Mouse (Mus musculus): Measurements from ENCODE around the gene Iqschfp. TPM values are rescaled to one million over a fixed set of nuclear protein-coding genes. Genes with fewer than 3 reads are reported as not detected.

Gene Iqschfp
- polyA plus RNA-seq, 1 experiment from 2014 or later, result 0.45 TPM

DNA sequence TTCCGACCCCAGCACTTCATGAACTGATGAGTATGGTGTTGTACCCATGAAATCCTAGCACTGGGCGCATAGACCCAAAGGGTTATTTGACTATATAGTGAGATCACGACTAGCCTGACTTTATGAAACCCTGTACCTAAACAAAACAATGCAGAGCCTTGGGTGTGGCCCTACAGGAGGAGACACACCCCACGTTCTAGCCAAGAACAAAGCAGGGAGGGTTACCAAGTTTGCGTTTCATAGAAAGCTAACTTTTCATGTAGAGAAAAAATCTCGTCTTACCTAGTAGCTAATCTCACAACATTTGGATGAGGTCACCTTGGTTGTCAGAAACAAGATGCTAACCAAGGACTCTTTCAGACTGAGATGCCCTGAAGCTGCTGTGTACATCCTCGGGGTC is 584.3 kb downstream of the Iqschfp start:
- no peak for ATAC-seq (ENCODE audit: low FRiP score)
- Histone ChIP-seq H3K36me3 (no peaks in the 10 kb centered on the region), H3K27ac (no peak overlapping the region), H3K4me3 (no peak overlapping the region), H3K4me2 (replicated peaks) (no peak overlapping the region), H3K9me3 (replicated peaks) (no peaks in the 10 kb centered on the region), H3K4me1 (peaks cover 3% of the 10 kb centered on the region; the same call in 1 of the 2 replicates), H3K27me3 (no peaks in the 10 kb centered on the region), H3K9ac (no peak overlapping the region)
- WGBS, result 92% methylated on average over 7 of the region's 7 CpGs

DNA sequence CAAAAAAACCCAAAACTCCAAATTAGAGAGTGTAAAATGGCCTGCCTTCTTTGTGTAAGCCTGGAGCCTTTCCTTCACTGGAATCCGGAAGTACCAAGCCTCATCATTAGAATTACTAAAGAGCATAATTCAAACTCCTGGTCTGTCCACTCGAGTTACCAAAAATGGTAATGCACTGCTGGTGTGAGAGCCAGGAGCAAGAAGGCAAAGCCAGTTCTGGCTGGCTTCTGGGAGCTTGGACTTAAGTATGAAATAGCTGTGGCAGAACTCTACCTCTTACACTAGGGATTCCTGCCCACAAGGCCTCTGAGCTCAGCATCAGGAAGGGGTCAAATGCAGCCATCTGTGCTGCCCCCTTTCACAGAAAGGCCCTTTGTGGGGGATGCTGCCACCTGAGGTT is 585.4 kb downstream of the Iqschfp start:
- H3K4me3 ChIP-seq, result no peak overlapping the region

GRCm38 (mm10) chr3:68479266-68479665 is 587.2 kb downstream of the Iqschfp start:
- H3K9me3 ChIP-seq (replicated peaks), result no peaks in the 10 kb centered on the region
- WGBS, result 91% methylated on average over 6 of the region's 6 CpGs
- H3K4me2 ChIP-seq (replicated peaks), result no peak overlapping the region
- H3K36me3 ChIP-seq, result no peaks in the 10 kb centered on the region
- peaks cover 3% of the 10 kb centered on the region; the same call in 1 of the 2 replicates for H3K4me1 ChIP-seq
- H3K27me3 ChIP-seq, result no peaks in the 10 kb centered on the region; the same call in 1 of the 2 replicates
- ATAC-seq (ENCODE audit: low FRiP score), result no peak
- H3K9ac ChIP-seq, result no peak overlapping the region
- H3K27ac ChIP-seq, result no peak overlapping the region
- H3K4me3 ChIP-seq, result no peak overlapping the region

More for the DNA sequence above, 585.4 kb downstream of the Iqschfp start:
- H3K9me3 ChIP-seq (replicated peaks), result no peaks in the 10 kb centered on the region
- no peak overlapping the region for H3K9ac ChIP-seq
- H3K4me2 ChIP-seq (replicated peaks), result no peak overlapping the region
- ATAC-seq (ENCODE audit: low FRiP score), result no peak
- H3K4me1 ChIP-seq, result peaks cover 3% of the 10 kb centered on the region; the same call in 1 of the 2 replicates
- H3K36me3 ChIP-seq, result no peaks in the 10 kb centered on the region
- 37% methylated on average over 2 of the region's 2 CpGs for WGBS
- no peaks in the 10 kb centered on the region for H3K27me3 ChIP-seq
- H3K27ac ChIP-seq, result no peak overlapping the region

GRCm38 (mm10) chr3:68483517-68483916 is 591.5 kb downstream of the Iqschfp start:
- Histone ChIP-seq H3K4me3 (no peak overlapping the region), H3K4me1 (no peaks in the 10 kb centered on the region), H3K4me2 (replicated peaks) (no peak overlapping the region), H3K36me3 (no peaks in the 10 kb centered on the region), H3K27ac (no peak overlapping the region), H3K9me3 (replicated peaks) (no peaks in the 10 kb centered on the region), H3K9ac (no peak overlapping the region), H3K27me3 (no peaks in the 10 kb centered on the region; the same call in 1 of the 2 replicates)
- ATAC-seq (ENCODE audit: low FRiP score), result no peak
- 91% methylated on average over 3 of the region's 3 CpGs for WGBS

- Histone ChIP-seq H3K27ac (no peak overlapping the region), H3K9me3 (replicated peaks) (no peaks in the 10 kb centered on the region), H3K4me3 (no peak overlapping the region), H3K4me2 (replicated peaks) (no peak overlapping the region), H3K36me3 (no peaks in the 10 kb centered on the region), H3K27me3 (no peaks in the 10 kb centered on the region; the same call in 1 of the 2 replicates), H3K9ac (no peak overlapping the region), H3K4me1 (no peaks in the 10 kb centered on the region)
- WGBS, result 91% methylated on average over 9 of the region's 9 CpGs
- ATAC-seq (ENCODE audit: low FRiP score), result no peak
Observed at GRCm38 (mm10) chr3:68484021-68484420, 592.0 kb downstream of the Iqschfp start.

DNA sequence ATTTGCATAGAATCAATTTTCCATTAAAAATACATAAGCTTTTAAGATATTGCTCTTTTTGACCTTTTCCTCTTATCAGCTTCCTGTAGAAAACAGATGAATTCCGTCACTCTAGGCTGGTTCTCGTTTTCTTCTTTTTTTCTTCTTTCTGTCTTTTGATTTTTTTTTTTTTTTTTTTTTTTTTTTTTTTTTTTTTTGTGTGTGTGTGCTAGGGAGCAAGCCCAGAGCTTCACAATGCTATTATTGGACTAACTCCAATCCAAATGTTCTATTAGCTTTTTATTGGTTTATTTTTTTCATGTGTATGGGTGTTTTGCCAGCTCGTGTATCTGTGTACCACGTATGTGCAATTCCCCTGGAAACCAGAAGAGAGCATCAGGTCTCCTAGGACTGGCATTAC is 592.5 kb downstream of the Iqschfp start:
- H3K36me3 ChIP-seq, result no peaks in the 10 kb centered on the region
- 85% methylated on average over 4 of the region's 4 CpGs for WGBS
- no peaks in the 10 kb centered on the region; the same call in 1 of the 2 replicates for H3K27me3 ChIP-seq
- no peak overlapping the region for H3K4me3 ChIP-seq
- no peaks in the 10 kb centered on the region for H3K4me1 ChIP-seq
- no peak overlapping the region for H3K27ac ChIP-seq
- no peak overlapping the region for H3K9ac ChIP-seq
- H3K4me2 ChIP-seq (replicated peaks), result no peak overlapping the region
- H3K9me3 ChIP-seq (replicated peaks), result no peaks in the 10 kb centered on the region
- no peak for ATAC-seq (ENCODE audit: low FRiP score)

GRCm38 (mm10) chr3:68487621-68488020 is 595.6 kb downstream of the Iqschfp start:
- H3K27ac ChIP-seq, result no peak overlapping the region
- H3K4me3 ChIP-seq, result no peak overlapping the region
- no peak overlapping the region for H3K9ac ChIP-seq
- WGBS, result 54% methylated on average over 1 of the region's 1 CpGs
- no peak overlapping the region for H3K4me2 ChIP-seq (replicated peaks)
- ATAC-seq (ENCODE audit: low FRiP score), result no peak
- H3K27me3 ChIP-seq, result peaks cover 3% of the 10 kb centered on the region
- H3K9me3 ChIP-seq (replicated peaks), result no peaks in the 10 kb centered on the region
- H3K36me3 ChIP-seq, result no peaks in the 10 kb centered on the region
- H3K4me1 ChIP-seq, result no peaks in the 10 kb centered on the region

DNA sequence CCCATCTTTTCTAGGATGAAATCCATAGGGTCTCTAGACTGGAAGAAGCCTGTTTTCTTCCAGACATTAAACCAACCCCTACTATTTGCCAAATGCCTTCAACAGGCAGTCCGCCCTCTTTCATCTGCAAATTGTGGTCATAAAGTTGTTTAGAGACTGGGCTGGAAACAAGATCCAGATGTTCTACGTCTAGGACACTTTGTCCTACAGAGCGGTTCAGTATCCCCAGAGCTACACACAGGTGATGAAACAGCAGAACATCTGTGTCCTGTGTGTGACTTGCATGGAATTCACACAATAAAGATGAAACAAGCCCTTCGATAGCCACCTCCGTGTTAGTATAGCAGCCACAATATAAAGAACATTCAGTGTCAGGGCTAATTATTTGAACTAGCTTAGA is 596.3 kb downstream of the Iqschfp start:
- H3K36me3 ChIP-seq, result no peaks in the 10 kb centered on the region
- no peak for ATAC-seq (ENCODE audit: low FRiP score)
- H3K4me1 ChIP-seq, result peaks cover 5% of the 10 kb centered on the region; the same call in 1 of the 2 replicates
- WGBS, result 62% methylated on average over 5 of the region's 5 CpGs
- H3K9me3 ChIP-seq (replicated peaks), result no peaks in the 10 kb centered on the region
- peaks cover 10% of the 10 kb centered on the region for H3K27me3 ChIP-seq
- H3K4me2 ChIP-seq (replicated peaks), result no peak overlapping the region
- no peak overlapping the region for H3K27ac ChIP-seq
- no peak overlapping the region for H3K9ac ChIP-seq
- H3K4me3 ChIP-seq, result no peak overlapping the region

DNA sequence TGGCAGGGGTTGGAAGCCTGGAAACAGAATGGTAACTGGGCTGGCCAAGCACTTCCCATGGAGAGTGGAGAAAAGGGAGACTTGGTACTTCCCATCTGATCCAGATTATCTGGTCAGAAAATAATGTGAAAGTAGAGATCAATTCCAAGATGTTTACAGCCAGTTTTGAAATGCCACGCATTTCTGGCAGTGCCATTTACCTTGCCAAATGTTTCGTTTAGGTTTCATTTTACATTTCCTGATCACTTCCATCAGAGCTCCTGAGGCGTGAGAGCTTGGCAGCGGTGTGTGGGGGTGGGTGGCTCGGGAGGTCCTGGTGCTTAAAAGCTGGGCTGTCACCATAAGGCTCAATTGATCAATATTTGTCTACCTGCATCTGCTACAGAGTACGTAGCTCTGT is 599.5 kb downstream of the Iqschfp start:
- no peak overlapping the region for H3K4me3 ChIP-seq
- no peak overlapping the region for H3K4me2 ChIP-seq (replicated peaks)
- ATAC-seq (ENCODE audit: low FRiP score), result no peak
- peaks cover 10% of the 10 kb centered on the region for H3K27me3 ChIP-seq
- H3K4me1 ChIP-seq, result peaks cover 15% of the 10 kb centered on the region
- no peaks in the 10 kb centered on the region for H3K9me3 ChIP-seq (replicated peaks)
- no peaks in the 10 kb centered on the region for H3K36me3 ChIP-seq
- H3K9ac ChIP-seq, result no peak overlapping the region
- WGBS, result 73% methylated on average over 6 of the region's 6 CpGs
- no peak overlapping the region for H3K27ac ChIP-seq

DNA sequence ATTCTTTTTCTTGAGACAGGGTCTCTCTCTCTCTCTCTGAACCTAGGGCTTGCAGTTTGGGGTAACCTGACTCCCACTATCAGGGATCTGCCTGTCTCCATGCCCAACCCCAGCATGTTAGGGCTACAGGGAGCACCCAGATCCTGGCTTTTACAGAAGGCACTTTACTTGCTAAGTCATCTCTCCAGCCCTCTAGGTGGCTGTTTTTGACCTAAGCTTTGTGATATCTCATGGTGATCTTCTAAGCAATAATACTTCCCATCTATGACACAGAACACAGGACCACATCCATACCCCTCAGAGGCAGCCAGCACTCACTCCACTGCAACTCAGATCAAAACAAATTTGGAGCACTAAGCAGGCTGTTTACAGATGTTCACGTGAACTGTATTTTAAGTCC is 600.0 kb downstream of the Iqschfp start:
- Histone ChIP-seq H3K9ac (no peak overlapping the region), H3K27ac (0 out of 2 replicates have a peak overlapping the region, but pooled peaks have one; percentile 17), H3K4me1 (peaks cover 18% of the 10 kb centered on the region), H3K27me3 (peaks cover 10% of the 10 kb centered on the region), H3K4me2 (replicated peaks) (no peak overlapping the region), H3K4me3 (no peak overlapping the region), H3K36me3 (no peaks in the 10 kb centered on the region), H3K9me3 (replicated peaks) (no peaks in the 10 kb centered on the region)
- 67% methylated on average over 1 of the region's 1 CpGs for WGBS
- no peak for ATAC-seq (ENCODE audit: low FRiP score)

DNA sequence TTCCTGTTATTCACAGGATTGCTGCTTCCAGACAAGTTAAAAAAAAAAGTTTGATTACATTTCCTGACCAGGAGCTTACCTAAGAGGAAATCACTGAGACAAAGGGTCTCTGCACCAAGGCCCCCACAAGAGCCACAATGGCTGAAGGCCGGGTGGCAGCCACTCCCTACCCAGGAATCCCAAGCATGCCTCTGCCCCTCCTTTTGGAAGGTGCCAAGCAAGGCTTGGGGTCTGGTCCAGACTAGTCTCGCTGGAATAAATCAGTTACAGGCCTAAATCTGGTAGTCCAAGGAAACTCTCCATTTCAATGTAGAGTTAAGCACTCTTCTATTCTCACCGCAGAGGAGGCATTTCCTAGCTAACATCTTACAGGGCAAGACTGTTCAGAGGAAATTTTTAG is 600.5 kb downstream of the Iqschfp start:
- ATAC-seq (ENCODE audit: low FRiP score), result no peak
- Histone ChIP-seq H3K4me1 (peaks cover 18% of the 10 kb centered on the region), H3K27me3 (peaks cover 10% of the 10 kb centered on the region), H3K4me3 (no peak overlapping the region), H3K27ac (no peak overlapping the region), H3K9ac (no peak overlapping the region), H3K36me3 (no peaks in the 10 kb centered on the region), H3K9me3 (replicated peaks) (no peaks in the 10 kb centered on the region), H3K4me2 (replicated peaks) (peak overlapping the region; percentile 98; the same call in 1 of the 2 replicates)
- 20% methylated on average over 3 of the region's 3 CpGs for WGBS

DNA sequence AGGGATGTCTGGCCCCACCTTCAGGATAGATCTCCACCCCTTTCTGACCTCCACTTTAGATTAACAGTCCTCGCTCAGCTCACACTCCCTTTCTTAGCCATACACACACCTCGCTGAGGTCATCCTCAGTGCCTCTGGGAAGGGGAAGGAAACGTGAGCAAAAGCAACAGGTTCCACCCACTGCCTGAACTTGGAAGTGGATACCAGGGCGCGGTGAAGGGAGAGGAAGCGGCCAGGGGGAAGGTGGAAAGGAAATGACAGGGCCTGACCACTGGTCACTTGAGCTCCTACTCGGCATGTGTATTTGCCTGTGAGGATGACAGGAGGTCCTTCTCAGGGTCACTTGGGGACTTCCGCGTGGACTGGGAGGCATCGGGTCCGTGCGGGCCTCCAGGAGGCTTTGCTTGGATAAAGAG is 601.1 kb downstream of the Iqschfp start:
- Histone ChIP-seq H3K27me3 (peaks cover 10% of the 10 kb centered on the region), H3K27ac (peak overlapping the region; percentile 86), H3K9me3 (replicated peaks) (no peaks in the 10 kb centered on the region), H3K4me2 (replicated peaks) (peak overlapping the region; percentile 98), H3K4me3 (peak overlapping the region; percentile 66), H3K9ac (peak overlapping the region; percentile 78), H3K36me3 (no peaks in the 10 kb centered on the region), H3K4me1 (peaks cover 18% of the 10 kb centered on the region)
- under 1% methylated on average over 12 of the region's 12 CpGs for WGBS
- ATAC-seq (ENCODE audit: low FRiP score), result no peak

DNA sequence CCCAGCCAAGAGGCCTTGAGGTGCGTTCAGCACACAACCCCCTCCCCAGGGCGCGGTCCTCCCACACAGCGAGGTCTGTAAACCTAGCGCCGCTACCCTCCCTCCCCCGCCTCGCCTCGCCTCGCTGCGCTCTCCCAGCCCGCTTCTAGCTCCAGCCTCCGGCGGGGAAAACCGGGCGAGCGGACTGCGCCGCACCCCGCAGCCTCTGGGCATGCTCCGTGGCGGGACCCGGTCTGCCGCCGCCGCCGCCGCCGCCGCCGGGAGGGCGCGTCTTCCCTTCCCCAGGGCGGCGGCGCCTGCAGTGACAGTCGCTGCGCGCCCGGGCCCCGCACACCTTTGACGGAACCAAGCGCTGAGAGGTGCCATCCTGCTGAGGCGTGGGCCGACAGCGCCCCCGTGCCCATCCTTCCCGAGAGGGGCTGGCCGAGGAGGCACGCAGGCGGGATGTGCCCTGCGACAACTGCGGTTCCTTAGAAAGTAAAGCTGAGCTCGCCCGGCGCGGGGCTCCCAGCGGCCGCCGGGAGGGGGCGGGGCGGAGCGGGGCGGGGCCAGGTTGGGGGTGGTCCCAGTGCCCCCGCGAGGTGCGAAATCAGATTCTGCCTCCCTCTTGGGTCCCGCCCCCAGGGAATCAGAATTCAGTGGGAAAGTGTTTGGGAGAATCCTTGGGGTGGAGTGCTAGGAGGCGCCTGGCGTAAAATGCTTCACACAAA is 601.7 kb downstream of the Iqschfp start:
- Histone ChIP-seq H3K4me2 (replicated peaks) (peak overlapping the region; percentile 98), H3K27ac (peak overlapping the region; percentile 86), H3K9ac (peak overlapping the region; percentile 78), H3K27me3 (peaks cover 10% of the 10 kb centered on the region), H3K9me3 (replicated peaks) (no peaks in the 10 kb centered on the region), H3K4me3 (peak overlapping the region; percentile 66), H3K4me1 (peaks cover 18% of the 10 kb centered on the region), H3K36me3 (no peaks in the 10 kb centered on the region)
- 1% methylated on average over 63 of the region's 70 CpGs for WGBS
- peak; percentile 85 for ATAC-seq (ENCODE audit: low FRiP score)

Data from hindbrain, embryonic 12.5 days (tissue).